Mouse (Mus musculus) spleen, adult 2 months (tissue): ENCODE measurements around the gene Klf7.

Experiments
- CTCF ChIP-seq: fragments of 200-500 bp; IDR thresholded peaks from 2 replicates; pipeline ENCODE4 v1.5.1; 2011; ENCODE audit warnings: mild to moderate bottlenecking, inconsistent platforms; ENCODE audit not compliant: insufficient read depth, insufficient read length, insufficient replicate concordance; ENCODE audit errors: extremely low read depth
- POLR2A ChIP-seq: fragments of 200-500 bp; IDR thresholded peaks from 2 replicates; pipeline ENCODE4 v1.6.1; 2011; ENCODE audit warnings: low read depth, low read length, inconsistent platforms

DNA sequence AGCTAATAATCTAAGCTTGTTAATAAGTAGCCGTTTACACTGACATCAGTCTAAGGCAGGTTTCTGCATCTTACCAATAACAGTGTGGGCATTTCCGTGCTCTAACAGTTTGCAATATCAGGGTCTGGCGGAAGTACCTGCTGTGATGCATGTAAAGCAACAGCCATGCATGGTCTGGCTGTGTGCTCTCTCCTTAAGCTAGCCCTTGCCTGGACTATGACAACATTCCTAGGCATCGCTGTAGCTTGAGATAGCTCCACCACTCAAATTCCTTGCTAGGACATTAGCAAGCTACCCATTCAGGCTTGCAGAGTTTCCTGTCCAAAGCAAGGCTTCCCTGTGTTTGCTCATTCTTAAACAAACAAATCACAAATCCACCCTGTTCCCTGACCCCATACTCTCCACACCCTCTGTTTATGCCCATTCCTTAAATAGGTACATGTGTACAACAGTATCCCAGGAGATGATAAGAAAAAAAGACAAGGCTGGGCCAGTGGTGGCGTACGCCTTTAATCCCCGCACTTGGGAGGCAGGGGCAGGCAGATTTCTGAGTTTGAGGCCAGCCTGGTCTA is 85.1 kb downstream of the Klf7 start:
- no peak for TF ChIP-seq POLR2A
- TF ChIP-seq CTCF: no peak
